ENCODE assay signal across 11 mouse cellular contexts in genomic region chr16:22414205-22414754, GRCm38 (mm10).
"Had no signal": no experiment of that assay in that cellular context is flagged by ENCODE, and none has a peak within 500 bp of the region (broad histone marks: within the 10 kb centered on the region; RNA-seq: fewer than 3 reads in every experiment).

No protein-coding gene starts in this region.

- H3K4me1 ChIP-seq: midbrain, embryonic 15.5 days had no signal

- H3K27ac ChIP-seq: kidney, embryonic 15.5 days; limb, embryonic 13.5 days; liver, embryonic 14.5 days; midbrain, embryonic 15.5 days; neural tube, embryonic 12.5 days; stomach, postnatal 0 days had no signal

- ATAC-seq: midbrain, embryonic 15.5 days had no signal

- DNase-seq: kidney, adult 18-20 months; kidney, postnatal 14 days; layer of hippocampus, adult 9-11 months; layer of hippocampus, postnatal 36 days; lung, adult 18-20 months had no signal

- H3K4me3 ChIP-seq: kidney, embryonic 15.5 days; limb, embryonic 13.5 days; midbrain, embryonic 15.5 days; neural tube, embryonic 12.5 days had no signal
